Mouse (Mus musculus) heart, adult 2 months (tissue): ENCODE results near the gene Map4k5.

Source experiments
- CTCF ChIP-seq: fragments of 200-600 bp; IDR thresholded peaks from 2 replicates; pipeline ENCODE4 v1.8.1; 2022; ENCODE audit warnings: antibody characterized with exemption, mild to moderate bottlenecking, moderate library complexity
- EP300 ChIP-seq: fragments of 200-500 bp; IDR thresholded peaks from 2 replicates; pipeline ENCODE4 v1.6.1; 2011; ENCODE audit warnings: low read depth, low read length, control low read depth; ENCODE audit not compliant: insufficient read depth

GRCm38 (mm10) chr12:69937731-69938130, 44.7 kb upstream of the Map4k5 start:
- TF ChIP-seq EP300 = no peak
- no peak for TF ChIP-seq CTCF
